Mouse (Mus musculus) liver, embryonic 15.5 days (tissue): Measurements from ENCODE around the gene Fam24b. TPM values are rescaled to one million over a fixed set of nuclear protein-coding genes. Genes with fewer than 3 reads are reported as not detected.
A peak's percentile ranks its signal among the peaks of the same experiment; 100 is the strongest.

Experiments
- ATAC-seq: fragments of 200-750 bp; cut with Nextera tagmentation; 2 replicates; pipeline ENCODE4 v1.8.0; 2017; ENCODE audit warnings: moderate number of reproducible peaks, mild to moderate bottlenecking, moderate library complexity; ENCODE audit not compliant: insufficient read depth
- H3K27ac ChIP-seq: fragments of 300-500 bp; sonication (generic); replicated peaks from 2 replicates; pipeline ENCODE4 v1.5.1; 2015; ENCODE audit warnings: mild to moderate bottlenecking, inconsistent platforms
- H3K27me3 ChIP-seq: fragments of 300-500 bp; sonication (generic); 2 replicates; pipeline ENCODE4 v1.6.1; 2015; ENCODE audit warnings: mild to moderate bottlenecking, inconsistent platforms
- H3K36me3 ChIP-seq: fragments of 300-500 bp; sonication (generic); replicated peaks from 2 replicates; pipeline ENCODE4 v1.6.1; 2015; ENCODE audit warnings: moderate library complexity, mild to moderate bottlenecking, inconsistent platforms
- H3K4me1 ChIP-seq: fragments of 300-500 bp; sonication (generic); replicated peaks from 2 replicates; pipeline ENCODE4 v1.6.1; 2015; ENCODE audit warnings: inconsistent platforms
- H3K4me2 ChIP-seq: fragments of 300-500 bp; sonication (generic); 2 replicates; pipeline ENCODE4 v1.6.1; 2015; ENCODE audit warnings: moderate library complexity, mild to moderate bottlenecking, inconsistent platforms
- H3K4me3 ChIP-seq: fragments of 300-500 bp; sonication (generic); replicated peaks from 2 replicates; pipeline ENCODE4 v1.5.1; 2015; ENCODE audit warnings: mild to moderate bottlenecking, inconsistent platforms
- H3K9ac ChIP-seq: fragments of 300-500 bp; sonication (generic); 2 replicates; pipeline ENCODE4 v1.6.1; 2015; ENCODE audit warnings: moderate library complexity, mild to moderate bottlenecking, inconsistent platforms
- H3K9me3 ChIP-seq: fragments of 300-500 bp; sonication (generic); replicated peaks from 2 replicates; pipeline ENCODE4 v1.6.1; 2016; ENCODE audit warnings: inconsistent platforms
- WGBS: fragments of 180-500 bp; shearing (Covaris S2); methylation state at CpG from one replicate; pipeline ENCODE4 v1.1.7; 2015; ENCODE audit warnings: mixed read lengths; ENCODE audit not compliant: insufficient replicate concordance; 5-methylcytosine and 5-hydroxymethylcytosine counted together
- polyA plus RNA-seq: library from polyadenylated mRNA; unstranded; fragments of >200 nt; fragmentation: Nextera tagmentation; extraction: Ambion mirVana; gene quantifications from 2 replicates; pipeline ENCODE4 v1.2.1, GENCODE M21; 2015

Gene Fam24b
- not detected in 2 replicates for polyA plus RNA-seq

GRCm38 (mm10) chr7:131329416-131329815 lies at the start of gene Fam24b:
Fam24b (minus strand) TSS chr7:131329516.
- H3K27me3 ChIP-seq, result no peaks in the 10 kb centered on the region
- no peak within 1 kb of the TSS for H3K27ac ChIP-seq
- no peak within 1 kb of the TSS for H3K4me2 ChIP-seq
- WGBS, result 65% methylated on average over 5 of the region's 5 CpGs
- H3K36me3 ChIP-seq, result no peaks in the 10 kb centered on the region
- H3K4me1 ChIP-seq, result no peaks in the 10 kb centered on the region
- no peak within 1 kb of the TSS for H3K4me3 ChIP-seq
- no peaks in the 10 kb centered on the region for H3K9me3 ChIP-seq
- H3K9ac ChIP-seq, result no peak within 1 kb of the TSS
- no peak for ATAC-seq

- Histone ChIP-seq H3K27ac (peak overlapping the region; percentile 93), H3K9ac (peak overlapping the region; percentile 78; the same call in 1 of the 2 replicates), H3K4me1 (peaks cover 24% of the 10 kb centered on the region), H3K9me3 (no peaks in the 10 kb centered on the region), H3K36me3 (no peaks in the 10 kb centered on the region), H3K27me3 (peaks cover 4% of the 10 kb centered on the region), H3K4me2 (peak overlapping the region; percentile 97), H3K4me3 (peak overlapping the region; percentile 84)
- no peak for ATAC-seq
- 34% methylated on average over 9 of the region's 9 CpGs for WGBS
Observed at GRCm38 (mm10) chr7:131371880-131372651, 42.8 kb upstream of the Fam24b start.

GRCm38 (mm10) chr7:131371470-131371860 lies 42.1 kb upstream of the Fam24b start:
- peak overlapping the region; percentile 97 for H3K4me2 ChIP-seq
- no peaks in the 10 kb centered on the region for H3K36me3 ChIP-seq
- H3K27ac ChIP-seq, result peak overlapping the region; percentile 93
- ATAC-seq, result no peak; the same call in 1 of the 2 replicates
- H3K9ac ChIP-seq, result peak overlapping the region; percentile 78
- H3K27me3 ChIP-seq, result peaks cover 7% of the 10 kb centered on the region
- peaks cover 24% of the 10 kb centered on the region for H3K4me1 ChIP-seq
- H3K4me3 ChIP-seq, result peak overlapping the region; percentile 84
- H3K9me3 ChIP-seq, result no peaks in the 10 kb centered on the region
- 2% methylated on average over 9 of the region's 9 CpGs for whole genome bisulfite sequencing

- no peaks in the 10 kb centered on the region for H3K9me3 ChIP-seq
- WGBS, result 1% methylated on average over 47 of the region's 47 CpGs
Observed at GRCm38 (mm10) chr7:131370648-131371469, 41.5 kb upstream of the Fam24b start, which contains the start of gene Pstk. Pstk (plus strand) TSS chr7:131371141.

GRCm38 (mm10) chr7:131364131-131364530 lies 34.8 kb upstream of the Fam24b start:
- peaks cover 22% of the 10 kb centered on the region for H3K4me1 ChIP-seq
- H3K9me3 ChIP-seq, result no peaks in the 10 kb centered on the region
- peaks cover 10% of the 10 kb centered on the region for H3K27me3 ChIP-seq
- 0 out of 2 replicates have a peak, but pooled peaks cover 9% of the 10 kb centered on the region for H3K36me3 ChIP-seq
- H3K27ac ChIP-seq, result no peak overlapping the region
- WGBS, result 92% methylated on average over 8 of the region's 8 CpGs
- H3K4me3 ChIP-seq, result no peak overlapping the region
- ATAC-seq, result no peak
- H3K4me2 ChIP-seq, result no peak overlapping the region
- H3K9ac ChIP-seq, result no peak overlapping the region

More at GRCm38 (mm10) chr7:131370648-131371469, 41.5 kb upstream of the Fam24b start, which contains the start of gene Pstk:
- Histone ChIP-seq H3K4me2 (peak within 1 kb of the TSS; percentile 97), H3K4me3 (peak within 1 kb of the TSS; percentile 84), H3K27me3 (peaks cover 7% of the 10 kb centered on the region), H3K27ac (peak within 1 kb of the TSS; percentile 93), H3K36me3 (no peaks in the 10 kb centered on the region), H3K4me1 (peaks cover 24% of the 10 kb centered on the region), H3K9ac (peak within 1 kb of the TSS; percentile 78)
- peak; percentile 95 for ATAC-seq

GRCm38 (mm10) chr7:131362615-131363300 lies 33.4 kb upstream of the Fam24b start, which contains the start of gene 2310057M21Rik:
2310057M21Rik (minus strand) TSS chr7:131362759.
- peaks cover 22% of the 10 kb centered on the region for H3K4me1 ChIP-seq
- H3K9me3 ChIP-seq, result no peaks in the 10 kb centered on the region
- peak; percentile 94 for ATAC-seq
- H3K27ac ChIP-seq, result peak within 1 kb of the TSS; percentile 91
- peaks cover 22% of the 10 kb centered on the region for H3K36me3 ChIP-seq
- H3K4me2 ChIP-seq, result peak within 1 kb of the TSS; percentile 95
- H3K9ac ChIP-seq, result peak within 1 kb of the TSS; percentile 92
- peak within 1 kb of the TSS; percentile 98 for H3K4me3 ChIP-seq
- under 1% methylated on average over 55 of the region's 55 CpGs for WGBS
- H3K27me3 ChIP-seq, result peaks cover 10% of the 10 kb centered on the region

- Histone ChIP-seq H3K4me1 (peaks cover 22% of the 10 kb centered on the region), H3K27me3 (peaks cover 7% of the 10 kb centered on the region), H3K36me3 (peaks cover 27% of the 10 kb centered on the region), H3K4me3 (peak overlapping the region; percentile 98), H3K9ac (peak overlapping the region; percentile 92), H3K27ac (peak overlapping the region; percentile 91), H3K9me3 (no peaks in the 10 kb centered on the region), H3K4me2 (peak overlapping the region; percentile 95)
- peak; percentile 67 for ATAC-seq
- WGBS, result under 1% methylated on average over 35 of the region's 35 CpGs
Observed at GRCm38 (mm10) chr7:131362269-131362614, 32.9 kb upstream of the Fam24b start.

- Histone ChIP-seq H3K4me2 (no peak overlapping the region), H3K9me3 (no peaks in the 10 kb centered on the region), H3K9ac (no peak overlapping the region), H3K4me1 (peaks cover 3% of the 10 kb centered on the region), H3K27me3 (no peaks in the 10 kb centered on the region), H3K36me3 (peaks cover 65% of the 10 kb centered on the region), H3K27ac (no peak overlapping the region), H3K4me3 (no peak overlapping the region)
- no peak for ATAC-seq
- 80% methylated on average over 13 of the region's 13 CpGs for WGBS
Observed at GRCm38 (mm10) chr7:131356105-131356504, 26.8 kb upstream of the Fam24b start.

- Histone ChIP-seq H3K27me3 (no peaks in the 10 kb centered on the region), H3K36me3 (peaks cover 57% of the 10 kb centered on the region), H3K9ac (no peak overlapping the region), H3K27ac (no peak overlapping the region), H3K4me1 (no peaks in the 10 kb centered on the region), H3K9me3 (no peaks in the 10 kb centered on the region), H3K4me3 (no peak overlapping the region), H3K4me2 (no peak overlapping the region)
- no peak for ATAC-seq
- 84% methylated on average over 7 of the region's 7 CpGs for whole genome bisulfite sequencing
Observed at GRCm38 (mm10) chr7:131345856-131346541, 16.7 kb upstream of the Fam24b start.

GRCm38 (mm10) chr7:131337502-131338068 lies 8.3 kb upstream of the Fam24b start:
- no peak for ATAC-seq
- H3K9ac ChIP-seq, result no peak overlapping the region
- no peak overlapping the region for H3K4me2 ChIP-seq
- H3K4me1 ChIP-seq, result no peaks in the 10 kb centered on the region
- peaks cover 28% of the 10 kb centered on the region for H3K36me3 ChIP-seq
- no peak overlapping the region for H3K4me3 ChIP-seq
- H3K27ac ChIP-seq, result no peak overlapping the region
- 65% methylated on average over 8 of the region's 8 CpGs for WGBS
- no peaks in the 10 kb centered on the region for H3K27me3 ChIP-seq
- H3K9me3 ChIP-seq, result no peaks in the 10 kb centered on the region
